Mouse (Mus musculus) embryonic stem cell, embryonic (primary cell): ENCODE results near the gene Sema5a.

Source experiments
- CTCF ChIA-PET, 4 experiments: fragments of 300-600 bp in 2 of 4; fragments of 350-600 bp in 2 of 4; sonication (Branson Sonifier 250); formaldehyde crosslinking; loops; one replicate each; lab custom pipeline; 2022; ENCODE audit warnings: inconsistent platforms in 2 of 4; lab: Charles Lee
- POLR2A ChIA-PET, 4 experiments: fragments of 300-600 bp in 2 of 4; fragments of 350-600 bp in 2 of 4; sonication (Branson Sonifier 250); formaldehyde crosslinking; loops; one replicate each; lab custom pipeline; 2022; ENCODE audit warnings: antibody characterized with exemption in 4 of 4, inconsistent platforms in 1 of 4; lab: Charles Lee

Sema5a gene

DNA sequence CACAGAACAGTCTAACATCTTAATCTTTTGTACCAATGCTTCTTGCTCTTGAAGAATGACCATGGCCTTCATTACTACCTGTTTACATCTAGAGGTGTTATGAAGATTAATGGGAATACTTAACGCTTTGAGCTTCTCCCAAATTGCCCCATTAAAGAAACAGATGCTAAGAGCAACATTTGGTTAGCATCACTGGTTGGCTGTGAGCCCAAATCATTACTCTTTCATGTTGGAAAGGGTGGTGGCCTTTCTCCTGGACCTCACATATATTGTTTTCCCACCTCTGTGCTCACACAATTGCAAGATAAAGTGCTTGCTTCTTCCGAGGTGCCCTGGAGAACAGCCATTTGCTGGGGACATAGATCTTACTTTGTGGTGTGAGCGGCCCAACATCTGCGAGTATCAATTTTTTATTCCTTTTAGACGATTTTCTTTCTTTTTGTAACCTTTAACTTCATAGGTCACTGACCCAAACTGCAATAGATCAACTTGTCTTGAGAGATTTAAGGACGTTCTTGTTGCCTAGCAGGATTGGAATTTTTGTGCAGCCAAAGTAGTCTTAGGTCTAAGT is 227.0 kb downstream of the Sema5a start:
- POLR2A ChIA-PET, result no interaction called here

DNA sequence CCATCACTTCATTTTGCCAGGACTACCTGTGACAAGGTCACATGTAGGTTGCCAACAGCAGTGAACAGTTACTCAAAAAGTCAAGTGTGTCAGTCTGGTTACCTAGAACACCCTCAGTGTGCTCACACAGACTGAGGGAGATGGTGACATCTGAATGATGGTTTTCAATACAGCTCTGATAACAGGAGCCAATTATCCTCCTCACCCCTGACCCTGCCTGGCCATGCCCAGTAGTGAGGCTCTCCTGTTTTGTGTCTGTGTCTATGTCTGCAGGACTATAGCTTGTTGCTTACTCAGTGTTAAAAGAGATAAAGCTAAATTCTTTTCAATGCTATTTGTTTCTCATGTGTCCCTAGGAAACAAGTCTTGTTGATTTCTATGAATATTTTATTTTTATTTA is 236.1 kb downstream of the Sema5a start:
- CTCF ChIA-PET, result no interaction called here
- POLR2A ChIA-PET, result no interaction called here

More for the DNA sequence above, 227.0 kb downstream of the Sema5a start:
- CTCF ChIA-PET, result no interaction called here

DNA sequence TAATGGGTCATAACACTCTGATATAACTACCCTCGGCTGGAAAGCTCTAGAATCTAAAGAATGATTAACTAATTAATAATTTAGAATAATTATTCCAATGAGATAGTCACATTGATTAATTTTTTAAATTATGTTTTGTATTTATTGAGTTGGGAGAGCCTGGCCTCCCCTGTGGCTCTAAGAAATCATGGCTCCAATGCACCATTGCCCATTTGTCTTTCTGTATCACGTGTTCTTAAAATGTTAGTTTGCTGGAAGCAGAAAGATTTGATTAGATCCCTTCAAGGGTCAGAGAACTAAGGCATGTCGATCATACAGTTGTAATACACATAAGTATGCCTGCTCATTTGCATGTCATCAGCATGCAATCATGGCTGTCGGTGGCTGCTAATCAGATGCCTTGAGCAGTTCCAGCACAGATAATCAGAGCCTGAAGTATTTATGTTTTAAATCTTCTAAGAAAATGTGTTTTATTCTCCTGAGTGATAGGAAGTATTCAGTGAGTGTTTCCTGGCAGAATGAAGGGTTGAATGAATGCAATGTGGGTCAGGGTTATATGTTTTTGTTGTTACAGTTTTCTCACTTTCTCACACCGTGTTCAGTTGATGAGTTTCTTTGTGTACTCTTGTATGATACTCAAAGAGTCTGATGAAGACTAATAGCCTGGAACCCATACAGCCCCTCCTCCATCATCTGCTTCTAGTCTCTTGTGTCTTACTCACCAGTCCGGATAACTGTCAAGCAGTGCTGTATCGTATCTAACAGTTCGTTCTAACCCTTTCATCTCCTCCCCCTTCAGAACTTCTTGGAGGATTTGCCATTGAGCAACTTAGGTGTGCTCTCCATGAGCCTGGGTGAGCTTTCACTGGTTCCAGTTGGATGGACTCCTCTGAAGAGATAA is 240.7 kb downstream of the Sema5a start:
- ChIA-PET CTCF (no interaction called here), POLR2A (no interaction called here)

DNA sequence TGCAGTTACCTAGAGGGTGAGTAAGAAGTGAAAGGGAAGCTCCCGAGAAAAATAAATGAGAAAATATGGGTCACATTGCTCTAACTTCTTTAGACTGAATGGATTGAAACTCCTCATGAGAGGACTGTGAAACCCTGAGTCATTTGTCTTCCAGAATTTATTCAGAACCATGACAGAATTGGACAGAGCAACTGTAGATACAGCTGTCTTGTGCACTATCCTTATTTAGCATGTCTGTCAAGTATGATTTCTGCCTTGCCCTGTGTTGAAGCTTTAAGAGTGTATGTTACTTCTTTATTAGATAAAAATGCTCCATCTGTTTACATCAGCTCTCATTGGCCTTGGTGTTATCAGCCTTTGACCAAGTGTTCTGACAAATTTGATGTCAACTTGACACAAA is 243.4 kb downstream of the Sema5a start:
- ChIA-PET POLR2A (interaction anchor here in 1 of 4 experiments (0.5 kb wide), 1 partner anchor 302 kb away, joined by 5 read pairs; no protein-coding TSS in a partner anchor), CTCF (no interaction called here)

DNA sequence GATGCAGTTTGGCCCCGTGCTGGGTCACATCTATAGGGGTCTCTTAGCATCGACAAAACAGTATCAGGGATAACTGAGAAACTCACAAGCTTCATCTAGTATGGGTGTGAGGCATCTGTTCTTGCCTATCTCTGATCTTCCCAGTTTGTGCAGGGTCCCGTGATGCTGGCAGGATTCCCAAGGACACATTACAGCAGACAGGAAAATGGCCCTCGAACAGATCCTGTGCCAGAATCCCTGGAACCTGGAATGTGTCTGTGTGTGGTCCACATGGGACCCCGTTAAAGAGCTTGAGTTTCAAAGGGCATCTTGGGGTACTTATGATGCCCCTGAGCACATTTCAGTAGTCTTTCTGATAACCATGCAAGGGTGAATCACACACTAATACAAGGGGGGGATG is 249.6 kb downstream of the Sema5a start:
- CTCF ChIA-PET, result no interaction called here
- POLR2A ChIA-PET, result no interaction called here

DNA sequence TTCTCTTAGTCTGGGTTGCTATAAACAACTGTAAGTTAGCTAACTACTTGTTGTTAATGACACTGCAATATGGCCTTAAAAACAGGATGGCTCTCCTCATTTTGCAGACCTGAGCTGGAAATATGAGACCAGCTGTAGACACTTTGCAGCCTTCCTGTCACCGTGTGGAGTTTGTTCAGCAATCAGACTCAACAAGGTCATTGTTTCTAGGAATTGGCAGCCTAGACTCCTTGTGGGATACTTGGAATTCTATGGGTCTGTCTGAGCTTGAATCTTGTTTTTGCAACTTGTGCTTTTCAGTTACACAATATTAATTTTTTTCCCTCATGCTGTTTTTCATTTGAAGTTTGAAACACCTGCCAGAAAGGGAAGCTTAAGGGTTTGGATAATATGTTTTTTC is 250.3 kb downstream of the Sema5a start:
- ChIA-PET POLR2A (no interaction called here), CTCF (no interaction called here)

DNA sequence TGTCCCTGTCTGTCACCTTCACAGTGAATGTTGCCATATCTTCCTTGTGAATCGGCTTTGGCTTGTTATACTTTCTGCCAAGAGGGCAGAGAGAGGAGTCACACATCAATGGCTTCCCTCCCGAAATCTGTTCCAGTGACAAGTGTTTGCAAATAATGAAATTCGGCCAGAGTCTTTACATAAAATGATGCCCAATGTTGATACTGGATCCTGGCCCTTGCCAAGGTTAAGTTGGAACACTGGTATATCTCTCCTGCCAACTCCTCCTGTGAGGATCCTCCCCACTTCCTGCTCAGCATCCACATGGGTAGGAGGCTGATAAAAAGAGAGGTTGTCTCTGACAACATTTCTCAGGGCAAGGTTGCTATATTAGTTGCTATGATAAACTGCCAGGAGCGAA is 252.3 kb downstream of the Sema5a start:
- ChIA-PET POLR2A (no interaction called here), CTCF (no interaction called here)

DNA sequence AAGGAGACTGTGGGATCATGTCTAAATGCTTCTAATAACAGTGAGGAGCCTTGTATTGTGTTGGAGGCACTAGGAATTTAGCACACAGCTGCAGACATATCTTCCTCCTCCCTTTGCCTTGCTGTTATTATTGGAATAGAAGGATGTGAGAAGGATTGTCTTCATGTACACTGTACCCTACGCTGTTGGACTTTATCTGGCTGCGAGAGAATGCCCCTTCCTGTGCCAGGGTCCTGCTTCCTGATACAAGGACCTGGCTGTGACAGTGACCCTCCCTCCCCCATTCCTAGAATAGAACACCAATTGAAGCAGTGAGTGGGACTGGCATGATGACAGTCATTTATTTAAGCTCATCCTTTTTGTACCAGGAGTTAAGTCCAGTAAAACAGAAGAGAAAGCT is 261.3 kb downstream of the Sema5a start:
- CTCF ChIA-PET, result no interaction called here
- POLR2A ChIA-PET, result no interaction called here

DNA sequence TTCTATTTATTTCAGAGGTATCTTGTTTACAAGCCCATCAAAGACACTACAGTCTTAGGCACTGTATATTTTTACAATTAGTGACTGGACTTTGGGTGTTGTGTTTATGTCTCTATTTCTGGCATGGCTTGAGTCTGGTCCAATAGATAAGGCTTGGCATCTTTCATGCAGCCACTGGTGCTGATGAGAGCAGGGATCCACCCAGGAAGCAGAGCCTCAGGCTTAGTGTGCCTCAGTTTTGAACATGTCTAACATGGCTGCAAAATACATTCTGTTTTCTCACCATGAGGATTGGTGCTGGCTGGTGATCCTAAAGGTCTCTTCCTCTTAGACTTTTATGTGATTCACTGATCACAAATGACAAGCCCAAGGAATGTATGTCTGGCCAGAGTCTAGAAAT is 263.7 kb downstream of the Sema5a start:
- POLR2A ChIA-PET, result no interaction called here
- CTCF ChIA-PET, result no interaction called here

DNA sequence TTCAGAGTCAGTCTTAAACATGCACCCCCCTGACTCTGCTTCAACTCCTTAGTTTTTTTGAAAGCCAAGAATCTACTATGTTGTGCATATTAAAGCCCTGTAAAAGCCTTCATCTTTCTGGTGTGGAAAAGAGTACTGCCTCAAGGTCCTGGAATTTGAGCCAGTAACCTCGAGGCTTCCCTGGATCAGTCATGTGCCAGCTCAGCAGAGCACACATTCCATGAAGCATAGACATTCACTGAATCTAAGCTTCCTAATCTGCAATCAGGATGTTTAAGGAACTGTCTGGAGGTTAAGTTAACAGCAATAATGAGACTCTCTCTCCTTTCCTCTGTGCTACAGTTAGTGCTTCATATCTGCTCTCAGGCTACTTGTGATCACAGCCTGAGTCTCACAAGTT is 270.3 kb downstream of the Sema5a start:
- ChIA-PET CTCF (no interaction called here), POLR2A (no interaction called here)

DNA sequence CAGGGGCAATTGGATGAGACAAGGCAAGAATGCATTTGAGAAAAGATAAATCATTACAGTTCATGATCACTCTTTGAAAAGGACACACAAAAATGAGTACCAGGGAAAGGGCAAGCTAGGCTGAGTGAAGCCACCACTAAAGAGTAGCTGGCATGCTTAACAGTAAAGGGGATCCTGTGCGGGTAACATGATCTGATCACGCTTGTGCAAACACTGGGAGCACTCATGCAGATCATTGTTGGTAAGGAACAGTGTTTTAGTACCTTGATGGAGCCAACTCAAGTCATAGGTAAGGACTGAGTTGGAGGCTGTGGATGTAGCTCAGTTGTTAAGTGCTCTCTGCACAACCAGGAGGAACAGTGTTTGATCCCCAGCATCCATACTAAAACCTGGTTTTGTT is 273.3 kb downstream of the Sema5a start:
- POLR2A ChIA-PET, result interaction anchor here in 1 of 4 experiments (0.6 kb wide), 1 partner anchor 1223 kb away, joined by 3 read pairs; no protein-coding TSS in a partner anchor

DNA sequence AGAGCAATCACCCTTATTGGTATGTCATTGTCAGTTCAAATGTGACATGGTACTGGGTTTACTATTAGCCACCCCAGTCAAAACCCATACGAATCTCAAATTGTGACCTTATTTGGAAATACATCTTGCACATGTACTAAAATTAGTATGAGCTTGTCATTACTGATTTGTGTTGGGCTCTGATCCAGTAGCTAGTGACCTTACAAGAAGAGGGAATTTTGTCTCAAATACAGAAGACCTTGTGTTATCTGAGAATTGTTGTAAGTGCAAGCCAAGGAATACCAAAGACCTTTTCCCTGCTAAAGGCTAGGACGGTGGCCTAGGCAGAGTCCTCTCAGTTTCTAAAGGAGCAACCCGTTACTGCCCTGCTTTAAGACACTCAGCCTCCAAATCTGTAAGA is 287.9 kb downstream of the Sema5a start:
- POLR2A ChIA-PET, result no interaction called here

More for the DNA sequence above, 273.3 kb downstream of the Sema5a start:
- CTCF ChIA-PET, result no interaction called here

DNA sequence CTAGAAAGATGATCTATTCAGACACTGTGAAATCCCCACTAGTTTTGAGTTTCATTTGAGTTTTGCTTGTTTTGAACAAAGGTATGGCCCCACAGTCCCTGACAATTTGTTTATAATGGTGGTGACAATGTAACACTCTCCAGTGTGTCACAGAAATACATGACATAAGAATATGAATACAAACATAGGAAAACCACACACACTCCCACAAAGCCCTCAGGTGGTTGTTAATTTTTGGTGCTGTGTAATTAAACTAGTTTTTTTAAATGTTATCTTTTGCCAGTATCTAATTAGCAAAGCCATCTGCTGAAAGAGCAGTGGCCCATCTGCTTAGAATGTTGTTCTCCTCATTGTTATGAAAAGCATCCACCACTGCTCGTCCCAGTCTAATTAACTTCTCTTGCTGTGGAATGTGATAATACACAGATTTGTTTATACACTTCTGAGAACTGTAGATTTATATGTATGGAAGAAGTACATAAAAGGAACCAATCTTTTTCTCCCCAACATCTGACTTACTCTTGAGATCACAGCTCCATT is 289.0 kb downstream of the Sema5a start:
- POLR2A ChIA-PET, result no interaction called here
- CTCF ChIA-PET, result no interaction called here

More for the DNA sequence above, 287.9 kb downstream of the Sema5a start:
- CTCF ChIA-PET, result no interaction called here

DNA sequence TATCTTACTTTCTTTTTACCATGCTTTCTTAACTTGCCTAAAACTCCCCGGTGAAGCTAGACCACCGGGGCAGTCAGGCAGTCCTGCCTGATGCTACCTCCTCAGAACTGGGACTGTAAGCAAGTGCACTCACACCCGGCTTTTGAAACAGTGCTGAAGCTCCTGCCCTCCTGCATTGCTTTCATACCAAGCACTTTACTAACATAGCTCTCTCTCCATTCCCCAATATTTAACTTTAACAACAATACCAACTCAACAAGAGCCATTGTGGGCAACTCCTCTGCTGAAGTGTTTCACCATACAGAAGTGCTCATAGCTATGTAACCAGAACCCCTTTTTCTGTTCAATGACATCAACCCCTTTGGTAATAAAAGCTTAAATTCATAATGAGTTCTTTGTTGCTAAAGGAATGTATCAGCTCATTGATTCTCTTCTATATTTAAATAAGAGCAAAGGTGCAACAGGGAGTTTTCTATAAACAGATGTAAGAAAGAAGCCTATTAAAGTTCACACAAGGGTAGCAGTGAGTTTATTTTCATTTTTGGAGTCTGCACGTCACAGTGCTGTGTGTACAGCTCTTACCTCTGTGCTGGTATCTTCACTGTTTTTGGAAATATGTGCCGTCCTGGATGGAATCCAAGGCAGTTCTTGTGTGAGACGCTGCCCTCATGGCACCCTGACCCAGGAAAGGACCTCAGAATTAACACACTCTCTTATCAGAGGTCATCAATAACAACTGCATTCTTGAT is 292.3 kb downstream of the Sema5a start:
- POLR2A ChIA-PET, result interaction anchor here in 1 of 4 experiments (0.6 kb wide), 1 partner anchor 92 kb away, joined by 3 read pairs; no protein-coding TSS in a partner anchor

DNA sequence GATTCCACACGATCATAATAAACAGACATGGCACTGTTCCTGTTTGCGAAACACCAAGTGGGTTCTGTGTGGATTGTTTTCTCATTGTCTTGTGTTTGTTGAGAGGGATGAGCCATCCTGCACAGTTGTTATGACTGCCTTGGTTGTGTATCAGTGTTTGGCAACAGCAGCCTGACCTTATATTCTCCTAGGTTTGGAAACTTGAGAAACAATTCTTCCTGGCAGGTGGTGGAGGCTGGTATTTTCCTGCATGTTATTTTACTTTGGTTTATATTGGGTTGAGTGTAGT is 292.8 kb downstream of the Sema5a start:
- CTCF ChIA-PET, result no interaction called here
- POLR2A ChIA-PET, result no interaction called here

More for the DNA sequence above, 292.3 kb downstream of the Sema5a start:
- CTCF ChIA-PET, result no interaction called here

DNA sequence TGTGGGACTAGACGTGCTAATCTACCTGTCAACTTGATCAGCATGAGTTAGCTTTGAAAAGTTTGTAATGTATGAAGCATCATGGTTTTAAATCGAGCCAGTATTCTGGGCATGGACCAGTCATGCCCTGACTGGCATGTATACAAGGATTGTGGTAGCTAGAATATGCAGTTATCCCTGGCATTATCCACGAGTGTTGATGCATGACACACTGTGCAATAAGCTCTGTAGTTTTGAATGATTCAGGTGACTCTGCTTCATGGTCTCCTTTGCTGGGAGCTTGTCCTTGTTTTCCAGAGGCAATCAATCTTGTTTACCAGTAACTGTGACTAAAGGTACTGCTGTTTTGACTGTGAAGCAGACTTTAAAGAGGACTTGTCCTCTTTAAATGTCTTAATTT is 293.5 kb downstream of the Sema5a start:
- ChIA-PET CTCF (no interaction called here), POLR2A (interaction anchor here in 1 of 4 experiments (0.6 kb wide), 1 partner anchor 393 kb away, joined by 4 read pairs; no protein-coding TSS in a partner anchor)

DNA sequence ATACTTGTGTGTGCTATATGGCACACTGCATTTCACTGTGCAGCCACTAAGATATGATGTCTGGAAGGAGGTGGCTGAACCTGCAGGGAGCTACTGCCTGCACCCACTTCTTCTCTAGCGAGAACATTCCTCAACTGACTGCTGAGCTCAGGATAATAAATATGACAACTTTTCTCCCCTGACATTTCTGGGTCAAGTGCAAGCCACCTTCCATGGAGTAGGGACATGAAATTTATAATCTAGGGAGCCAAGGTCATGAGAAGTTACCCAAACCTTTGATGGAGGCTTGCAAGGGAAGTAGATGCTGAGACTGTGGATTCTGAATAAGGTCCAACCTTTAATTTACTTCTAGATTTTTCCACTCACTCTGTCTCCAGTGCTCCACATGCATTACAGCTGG is 298.1 kb downstream of the Sema5a start:
- ChIA-PET POLR2A (no interaction called here), CTCF (no interaction called here)

DNA sequence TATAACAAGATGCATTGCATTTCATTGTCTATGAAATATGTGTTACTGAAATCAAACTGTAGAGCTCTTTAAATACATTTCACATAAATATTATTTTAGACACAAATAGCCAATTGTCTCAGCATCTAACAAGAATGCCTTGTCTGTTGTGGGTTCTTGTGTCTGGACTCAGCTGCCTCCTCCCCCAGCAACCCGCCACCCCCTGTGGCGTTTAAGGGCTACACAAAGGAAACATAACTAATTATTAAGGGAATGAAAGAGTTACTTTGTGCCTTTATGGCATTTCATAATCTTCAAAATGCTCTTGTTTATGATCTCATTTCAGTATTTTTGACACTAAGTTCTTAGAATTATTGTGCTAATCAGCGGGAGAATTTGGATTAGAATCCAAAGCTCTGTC is 298.6 kb downstream of the Sema5a start:
- POLR2A ChIA-PET, result no interaction called here
- CTCF ChIA-PET, result no interaction called here

DNA sequence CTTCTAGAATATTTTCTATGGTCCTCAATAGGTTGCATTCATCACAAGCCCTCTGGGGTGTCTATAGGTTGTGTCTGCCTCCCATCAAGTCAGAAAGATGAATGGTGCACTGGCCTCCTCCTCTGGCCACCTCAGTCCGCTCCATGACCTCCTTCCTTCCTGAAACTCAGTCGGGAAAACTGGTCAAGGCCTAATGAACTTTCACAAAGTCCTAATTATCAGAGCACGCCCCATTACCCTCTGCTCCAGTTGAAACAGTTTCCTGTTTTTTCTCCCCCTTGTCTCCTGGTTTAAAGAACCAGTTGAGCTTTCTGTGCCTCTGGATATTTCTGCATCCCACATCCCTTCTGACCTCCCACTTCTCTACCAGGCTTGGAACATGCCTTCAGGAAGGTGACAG is 300.8 kb downstream of the Sema5a start:
- ChIA-PET POLR2A (no interaction called here), CTCF (no interaction called here)

DNA sequence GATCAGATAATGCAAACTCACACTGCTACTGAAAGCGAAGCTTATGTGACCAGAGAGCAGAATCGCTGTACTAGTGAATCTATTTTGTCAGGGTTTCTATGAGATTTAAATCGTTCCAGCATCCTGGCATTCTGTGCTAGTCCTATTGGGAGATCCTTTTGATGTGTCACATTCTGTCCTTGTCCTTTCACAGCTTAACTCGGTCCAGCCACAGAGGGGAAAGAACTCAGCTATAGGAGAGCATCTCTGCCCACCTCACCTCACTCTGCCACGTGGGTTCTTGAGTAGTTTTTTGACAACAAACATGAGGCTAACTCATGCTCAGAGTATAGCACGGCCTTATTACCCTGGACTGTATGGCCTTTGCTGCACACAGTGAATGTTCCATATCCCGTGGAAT is 302.1 kb downstream of the Sema5a start:
- POLR2A ChIA-PET, result no interaction called here

More for the DNA sequence above, 302.1 kb downstream of the Sema5a start:
- CTCF ChIA-PET, result no interaction called here
